Mouse (Mus musculus) megakaryocyte, adult 5-6 weeks (primary cell): Measurements from ENCODE around the gene Nos3. TPM values are rescaled to one million over a fixed set of nuclear protein-coding genes. Genes with fewer than 3 reads are reported as not detected.

Experiments used
- ATAC-seq: 2 replicates; pipeline ENCODE4 v1.8.0; 2016; ENCODE audit warnings: mild to moderate bottlenecking, inconsistent platforms; ENCODE audit not compliant: poor library complexity, severe bottlenecking
- total RNA-seq, 2 experiments: library from RNA; stranded (forward) in 1 of 2; stranded (reverse) in 1 of 2; fragments of 153-499, 151-499 nt in 1 of 2; fragments of 221-1000, 200-1000 nt in 1 of 2; gene quantifications; 2 replicates each; pipeline versions ENCODE4 v1.2.3 to v1.2.4; 2015 to 2017

Nos3 gene
- total RNA-seq, 2 experiments from 2014 or later: 0.25 to 0.29 TPM

GRCm38 (mm10) chr5:24343977-24344436, 20.6 kb upstream of the Nos3 start:
- ATAC-seq: no peak

DNA sequence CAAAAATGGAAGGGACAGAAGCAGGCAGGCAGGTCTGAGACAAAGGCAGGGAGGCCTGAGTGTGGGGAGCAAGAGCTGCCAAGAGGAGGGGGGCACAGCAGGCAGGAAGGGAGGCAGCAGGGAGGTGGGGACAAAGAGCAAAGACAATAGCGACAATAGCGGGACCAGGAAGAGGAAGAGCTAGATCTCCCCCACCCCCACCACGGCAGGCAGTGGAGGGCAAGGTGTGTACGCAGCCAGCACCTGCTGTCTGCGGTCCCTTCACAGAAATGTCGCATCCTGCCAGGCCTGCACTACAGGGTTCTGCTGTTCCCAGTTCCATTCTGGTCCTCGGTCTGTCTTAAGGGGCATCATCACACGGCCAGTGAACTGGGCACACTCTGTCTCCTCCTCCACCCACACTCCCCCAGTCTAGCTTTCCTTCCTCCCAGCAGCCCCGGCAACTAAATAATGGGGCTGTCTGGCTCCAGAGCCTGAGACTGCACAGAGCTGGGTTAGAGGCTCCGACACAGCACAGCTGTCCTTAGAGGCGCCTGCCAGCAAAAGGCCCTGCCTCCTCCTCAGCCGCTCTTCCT, 20.0 kb upstream of the Nos3 start:
- peak; percentile 31; the same call in 1 of the 2 replicates for ATAC-seq

DNA sequence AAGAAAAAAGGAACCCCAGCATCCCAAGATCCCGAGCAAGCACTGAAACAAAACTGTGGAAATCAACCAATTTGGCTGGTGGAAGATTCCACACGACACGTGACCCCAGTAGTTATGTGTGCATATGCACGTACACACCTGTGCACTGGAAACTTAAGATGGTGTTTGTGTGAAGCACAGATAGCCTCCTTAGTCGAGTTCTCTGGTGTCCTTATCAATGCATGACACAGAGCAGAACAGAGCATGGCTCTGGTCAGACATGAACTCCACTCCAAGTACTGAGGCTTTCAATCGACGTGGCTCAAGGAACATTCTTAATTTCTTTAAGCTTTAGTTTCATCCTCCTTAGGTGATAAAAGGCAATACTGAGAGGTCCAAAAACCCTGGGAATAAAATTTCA, 18.3 kb upstream of the Nos3 start:
- no peak for ATAC-seq

GRCm38 (mm10) chr5:24347186-24347875, 17.3 kb upstream of the Nos3 start:
- no peak for ATAC-seq

- peak; percentile 81 for ATAC-seq
These were observed 16.5 kb upstream of the Nos3 start for GRCm38 (mm10) chr5:24348128-24348527.

- no peak for ATAC-seq
These were observed 16.1 kb upstream of the Nos3 start for GRCm38 (mm10) chr5:24348546-24348945.

GRCm38 (mm10) chr5:24350073-24350472, 14.5 kb upstream of the Nos3 start:
- no peak for ATAC-seq

DNA sequence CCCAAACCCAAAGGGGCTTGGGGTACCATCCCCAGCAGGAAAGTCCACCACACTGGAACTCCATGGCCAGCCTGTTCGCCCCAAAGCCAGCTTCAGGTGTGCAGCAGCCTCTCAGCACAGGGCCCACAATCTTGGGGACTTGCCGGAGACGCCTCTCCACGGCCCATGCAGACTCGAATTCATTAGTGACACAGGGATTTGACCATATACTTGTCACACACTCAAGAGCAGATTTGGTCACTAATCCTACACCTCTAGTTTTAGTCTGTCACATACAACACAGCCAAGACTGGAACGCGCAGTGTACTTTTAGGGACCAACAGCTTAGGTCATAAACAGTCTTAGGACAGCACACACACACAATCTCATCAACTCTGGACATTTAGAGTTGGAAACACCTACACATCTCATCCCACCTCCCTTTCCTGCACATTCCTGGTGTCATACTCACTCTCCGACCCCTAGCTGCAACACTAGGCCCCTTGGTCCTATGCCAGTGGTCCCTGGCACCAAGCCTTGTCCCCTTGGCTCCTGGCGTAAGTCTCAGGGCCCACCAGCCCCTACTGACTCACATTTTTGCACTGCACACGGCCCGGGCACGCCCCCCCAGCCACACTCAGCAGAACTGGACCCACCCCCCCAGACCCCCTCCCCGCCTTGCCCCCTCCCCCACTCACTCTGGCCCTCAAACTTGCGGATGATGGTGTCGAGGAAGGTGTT, 13.9 kb upstream of the Nos3 start:
- no peak for ATAC-seq

DNA sequence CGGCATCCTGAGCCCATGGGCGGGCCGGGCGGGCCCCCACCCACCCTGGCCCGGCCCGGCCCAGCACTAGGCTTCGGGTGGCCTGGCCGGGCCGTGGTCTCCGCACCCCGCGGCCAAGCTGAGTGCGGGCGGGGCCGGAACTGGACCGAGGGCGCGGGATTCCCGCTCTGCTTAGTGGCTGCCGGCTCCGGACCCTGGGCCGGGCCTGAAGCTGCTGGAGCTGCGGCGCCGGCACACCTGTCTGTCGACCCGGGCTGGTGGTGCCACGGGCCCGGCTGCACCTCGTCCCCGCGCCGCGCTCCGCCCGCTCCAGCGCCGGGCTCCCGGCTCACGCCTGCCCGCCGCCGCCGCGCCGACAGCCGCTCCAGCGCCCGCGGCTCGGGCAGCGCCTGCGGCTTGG, 13.3 kb upstream of the Nos3 start, which contains the start of gene Kcnh2:
Gene Kcnh2 (minus strand): TSS at position 327 of the 400 bp plus-strand sequence.
- ATAC-seq: no peak

DNA sequence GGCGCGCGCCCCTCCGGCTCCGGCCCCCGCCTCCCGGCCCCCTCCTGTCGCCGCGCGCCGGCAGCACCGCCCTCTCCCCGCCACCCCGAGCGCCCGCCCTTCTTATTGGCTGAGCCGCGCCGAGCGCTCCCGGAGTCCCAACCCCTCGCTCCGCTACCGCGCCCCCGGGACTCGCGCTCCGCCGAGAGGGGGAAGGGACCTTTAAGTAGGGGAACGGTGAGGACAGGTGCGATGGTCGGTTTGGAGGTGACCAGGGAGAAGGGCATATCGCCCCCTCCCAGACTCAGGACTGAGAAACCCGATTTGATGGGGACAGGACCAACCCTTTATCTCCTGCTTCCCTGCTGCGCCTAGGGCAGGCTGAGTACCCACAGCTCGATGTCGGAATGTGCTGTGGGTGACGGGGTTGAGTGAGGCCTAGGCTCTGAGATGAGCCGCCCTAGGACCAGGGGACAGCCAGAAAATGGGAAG, 12.9 kb upstream of the Nos3 start:
- ATAC-seq: no peak

- no peak for ATAC-seq
These were observed 12.3 kb upstream of the Nos3 start for GRCm38 (mm10) chr5:24352251-24352859.

GRCm38 (mm10) chr5:24353327-24353726, 11.3 kb upstream of the Nos3 start:
- no peak for ATAC-seq

DNA sequence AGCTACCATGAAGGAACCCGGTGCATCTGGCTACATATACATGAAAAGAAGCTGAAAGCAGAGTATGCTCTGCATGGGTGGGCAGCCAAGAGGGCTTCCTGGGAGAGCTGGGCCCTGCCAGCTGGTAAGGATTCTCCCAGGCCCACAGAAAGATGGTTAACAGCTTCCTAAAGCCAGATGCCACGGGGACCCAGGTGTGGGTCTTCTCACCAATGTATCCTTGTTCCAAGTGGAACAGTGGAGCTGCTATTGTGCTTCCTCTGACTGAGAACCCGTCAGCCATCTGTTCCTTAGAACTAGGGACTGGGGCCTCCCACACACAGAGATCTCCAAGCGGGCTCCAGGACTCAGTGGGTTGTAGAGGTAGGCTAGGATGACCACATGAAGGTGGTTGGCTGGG, 7.8 kb upstream of the Nos3 start:
- ATAC-seq: no peak

DNA sequence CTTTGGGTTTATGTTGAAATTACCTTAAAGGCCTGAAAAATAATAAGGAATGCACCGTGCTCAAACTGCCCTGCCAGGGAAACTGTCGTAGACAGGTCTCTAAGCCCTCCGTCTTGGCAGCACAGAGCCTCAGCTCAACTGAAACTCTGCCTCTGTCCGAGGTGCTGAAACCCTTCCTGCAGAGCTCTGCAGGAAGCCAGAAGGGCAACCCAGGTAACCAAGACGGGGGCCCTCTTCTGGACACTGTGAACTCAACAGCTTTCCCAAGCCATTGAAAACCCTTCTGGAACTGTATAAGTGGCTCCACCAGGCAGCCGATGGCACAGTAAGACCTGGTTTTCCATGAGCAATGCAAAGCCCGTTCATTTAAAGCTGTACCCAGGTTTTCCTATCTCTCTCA, 7.1 kb upstream of the Nos3 start:
- ATAC-seq: peak; percentile 63

DNA sequence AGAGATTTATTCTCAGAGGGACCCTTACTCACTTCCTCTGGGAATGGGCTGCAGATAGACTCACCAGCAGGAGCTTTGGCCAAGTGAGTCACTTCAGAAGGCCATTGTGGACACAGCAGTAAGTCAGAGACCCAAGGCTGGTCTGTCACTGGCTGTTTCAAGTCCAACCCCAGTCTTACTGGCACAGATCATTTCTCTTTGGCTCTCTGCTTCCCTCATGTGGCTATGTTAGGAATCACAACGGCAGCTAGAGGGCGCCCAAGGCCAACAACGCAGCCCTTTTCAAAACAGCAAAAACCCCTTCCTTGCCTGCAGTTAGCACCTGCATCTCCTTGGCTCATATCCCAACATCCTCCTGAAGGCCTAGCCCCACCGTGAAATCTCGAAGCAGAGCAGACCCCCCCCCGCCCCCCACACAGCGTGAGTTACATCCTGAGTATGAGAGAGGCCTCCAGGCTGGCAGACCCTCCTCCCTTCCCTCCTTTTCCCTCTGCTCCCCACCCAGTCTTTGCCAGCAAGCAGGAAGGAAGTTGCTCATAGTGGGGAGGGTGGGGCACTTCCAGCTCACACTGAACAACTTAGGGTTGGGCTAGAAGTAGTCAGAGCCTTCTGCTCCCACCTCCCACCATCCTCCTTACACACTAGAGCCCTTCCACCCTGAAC, 3.7 kb upstream of the Nos3 start:
- ATAC-seq: peak; percentile 88

DNA sequence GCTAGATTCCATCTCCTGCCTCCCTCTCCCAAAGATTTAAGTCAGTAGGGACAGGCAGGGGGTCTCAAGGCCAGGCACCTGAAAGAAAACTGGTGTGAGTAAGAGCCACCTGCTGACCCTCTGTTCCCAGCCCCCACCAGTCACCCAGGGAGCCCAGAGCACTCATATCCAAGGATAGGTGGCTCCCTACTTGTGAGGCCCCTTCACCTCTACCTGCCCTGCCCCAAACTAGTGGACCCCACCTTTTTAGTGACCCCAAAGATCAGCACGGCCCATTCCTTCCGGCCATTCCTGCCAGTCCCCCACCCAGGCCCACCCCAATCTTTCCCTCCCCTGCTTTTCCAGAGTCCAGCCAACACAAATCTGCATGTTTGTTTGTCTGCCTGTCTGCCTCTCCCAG, 1.1 kb upstream of the Nos3 start:
- no peak for ATAC-seq

DNA sequence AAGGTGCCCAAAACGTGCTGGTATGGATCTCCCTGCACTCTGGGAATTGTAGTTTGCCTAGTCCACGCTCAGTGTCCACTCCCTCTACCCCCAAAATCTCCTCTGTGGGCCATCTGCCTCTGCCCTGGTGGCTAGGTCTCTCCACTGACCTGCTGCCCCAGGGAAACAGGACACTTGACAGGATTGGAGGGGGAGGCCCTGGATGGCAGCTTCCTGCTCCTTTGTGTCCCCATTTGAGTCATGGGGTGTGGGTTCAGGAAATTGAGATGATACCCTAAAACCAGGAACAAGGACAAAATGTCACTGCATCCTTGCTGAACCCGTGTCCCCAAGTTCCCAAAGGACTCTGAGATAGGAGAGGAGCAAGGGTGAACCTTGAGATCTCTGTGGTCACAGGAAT, 549 bp upstream of the Nos3 start:
- ATAC-seq: no peak

- ATAC-seq: no peak
These were observed 353 bp downstream of the Nos3 start for GRCm38 (mm10) chr5:24364963-24365362.

- ATAC-seq: no peak
These were observed 918 bp downstream of the Nos3 start for GRCm38 (mm10) chr5:24365528-24365927.

GRCm38 (mm10) chr5:24366426-24366825, 1.8 kb downstream of the Nos3 start:
- no peak for ATAC-seq

GRCm38 (mm10) chr5:24369767-24370166, 5.2 kb downstream of the Nos3 start:
- no peak for ATAC-seq
